ENCODE assay signal across 8 mouse cellular contexts in the genomic region with DNA sequence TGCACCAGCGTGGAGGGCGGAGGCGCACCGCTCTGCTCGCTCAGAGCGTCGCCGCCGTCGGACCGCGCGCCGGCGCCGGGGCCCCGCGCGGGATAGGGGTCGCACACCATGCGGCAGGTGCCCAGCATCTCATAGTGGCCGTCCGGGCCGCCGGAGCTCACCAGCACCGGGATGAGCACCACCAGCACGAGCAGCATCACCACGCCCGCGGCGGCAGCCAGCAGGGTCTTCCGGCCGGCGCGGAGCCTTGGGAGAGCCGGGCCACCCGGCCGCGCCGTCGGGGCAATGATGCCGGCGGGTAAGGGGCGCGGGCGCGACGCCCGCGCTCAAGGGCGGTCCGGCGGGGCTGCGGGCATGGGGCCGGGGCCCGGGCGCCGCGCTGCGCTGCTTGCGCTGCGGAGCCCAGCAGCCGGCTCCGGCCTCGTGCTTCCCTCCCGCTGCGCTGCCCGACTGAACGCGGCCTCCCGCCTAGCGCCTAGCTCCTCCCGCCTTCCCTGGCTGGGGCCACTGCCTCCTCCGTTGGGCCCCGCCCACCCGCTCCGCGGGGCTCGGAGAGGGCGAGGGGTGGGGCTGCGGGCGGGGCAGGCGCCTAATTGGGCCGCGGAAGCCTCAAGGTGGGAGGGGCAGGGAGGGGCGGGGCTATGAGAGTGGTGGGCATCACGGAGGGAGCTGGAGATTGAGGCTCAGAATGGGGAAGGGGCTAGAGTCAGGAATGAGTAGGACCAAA. TPM values are rescaled to one million over a fixed set of nuclear protein-coding genes. Genes with fewer than 3 reads are reported as not detected.
DNase-seq lines count a peak whose midpoint lies in the region; ATAC-seq and TF ChIP-seq lines count a peak whose summit lies in the region.

Gene C1ql1, minus strand, starts transcription at position 424 of the 727 bp plus-strand sequence.

- H3K36me3 ChIP-seq in heart, embryonic 13.5 days, result no peaks in the 10 kb centered on the region
- H3K36me3 ChIP-seq in kidney, embryonic 16.5 days (ENCODE audit: insufficient read depth, low read length), result no peaks in the 10 kb centered on the region
- no peaks in the 10 kb centered on the region for H3K36me3 ChIP-seq in liver, adult 2 months (ENCODE audit: control insufficient read depth, insufficient read depth, low read length)

- H3K9ac ChIP-seq in heart, embryonic 13.5 days, result peak within 1 kb of the TSS; percentile 67
- peak within 1 kb of the TSS; percentile 56 for H3K9ac ChIP-seq in kidney, embryonic 16.5 days (replicated peaks; ENCODE audit: low read length)
- no peak within 1 kb of the TSS for H3K9ac ChIP-seq in liver, adult 2 months (ENCODE audit: low read depth, low read length)

- H3K9me3 ChIP-seq in heart, embryonic 13.5 days, result no peaks in the 10 kb centered on the region
- H3K9me3 ChIP-seq in kidney, embryonic 16.5 days (ENCODE audit: low read length), result no peaks in the 10 kb centered on the region

- peak within 1 kb of the TSS; percentile 73 for H3K4me2 ChIP-seq in heart, embryonic 13.5 days
- peak within 1 kb of the TSS; percentile 68 for H3K4me2 ChIP-seq in kidney, embryonic 16.5 days (replicated peaks; ENCODE audit: low read depth, low read length)

- H3K4me3 ChIP-seq in heart, embryonic 13.5 days, result peak within 1 kb of the TSS; percentile 51
- peak within 1 kb of the TSS; percentile 45 for H3K4me3 ChIP-seq in kidney, embryonic 16.5 days (ENCODE audit: low read length)
- H3K4me3 ChIP-seq in liver, adult 2 months (ENCODE audit: insufficient read depth, low read depth, low read length), result no peak within 1 kb of the TSS

- no peaks in the 10 kb centered on the region for H3K79me2 ChIP-seq in liver, adult 2 months (ENCODE audit: control insufficient read depth, insufficient read depth, low read length)

- peaks cover 100% of the 10 kb centered on the region for H3K27me3 ChIP-seq in heart, embryonic 13.5 days (replicated peaks)
- peaks cover 90% of the 10 kb centered on the region for H3K27me3 ChIP-seq in kidney, embryonic 16.5 days (ENCODE audit: insufficient read depth, low read length)
- H3K27me3 ChIP-seq in liver, adult 2 months (ENCODE audit: control insufficient read depth, insufficient read depth, low read length), result peaks cover 31% of the 10 kb centered on the region

- under 1% methylated on average over 87 of the region's 87 CpGs for WGBS in heart, embryonic 13.5 days
- WGBS in kidney, embryonic 16.5 days, result under 1% methylated on average over 72 of the region's 87 CpGs
- 3% methylated on average over 87 of the region's 87 CpGs for WGBS in liver, adult 2 months

- TF ChIP-seq CTCF in liver, adult 2 months (IDR thresholded peaks at IDR 0.05; ENCODE audit: low read depth, low read length), result no peak

- ATAC-seq in frontal cortex, adult (ENCODE audit: low TSS enrichment), result no peak
- peak; percentile 87 for ATAC-seq in erythroblast, adult 5-6 weeks (replicated peaks; ENCODE audit: low FRiP score, poor library complexity, severe bottlenecking)
- ATAC-seq in heart, embryonic 13.5 days (ENCODE audit: extremely low read depth, insufficient number of reproducible peaks, low FRiP score, low TSS enrichment), result peak; percentile 78; the same call in 1 of the 2 replicates
- ATAC-seq in kidney, embryonic 16.5 days (ENCODE audit: low FRiP score, low TSS enrichment), result peak; percentile 92

- no peak for TF ChIP-seq POLR2A in liver, adult 2 months (IDR thresholded peaks at IDR 0.05; ENCODE audit: extremely low read depth, insufficient read depth, low read length)

- H3K4me1 ChIP-seq in heart, embryonic 13.5 days, result peaks cover 41% of the 10 kb centered on the region
- peaks cover 38% of the 10 kb centered on the region for H3K4me1 ChIP-seq in kidney, embryonic 16.5 days (ENCODE audit: insufficient read depth, low read length)
- H3K4me1 ChIP-seq in liver, adult 2 months (ENCODE audit: control insufficient read depth, insufficient read depth, low read length), result no peaks in the 10 kb centered on the region; the same call in 1 of the 2 replicates

- peak in 1 of 2 experiments; percentile 58 for DNase-seq in frontal cortex, adult 2 months (ENCODE audit: extremely low spot score in 1 of 2, low spot score in 1 of 2)
- DNase-seq in liver, adult 2 months (ENCODE audit: extremely low read depth, low read depth, low spot score), result peak; percentile 25
- DNase-seq in monocyte, adult 2 months (ENCODE audit: low read depth in 1 of 2, low spot score in 2 of 2), result peak; percentile 24 to 43
- DNase-seq in spleen, postnatal 14 days (ENCODE audit: low spot score in 2 of 2), result peak; percentile 51 to 60

- H3K27ac ChIP-seq in heart, embryonic 13.5 days (replicated peaks), result no peak within 1 kb of the TSS
- H3K27ac ChIP-seq in kidney, embryonic 16.5 days (ENCODE audit: low read length), result no peak within 1 kb of the TSS
- no peak within 1 kb of the TSS for H3K27ac ChIP-seq in liver, adult 2 months (replicated peaks; ENCODE audit: insufficient read depth, low read depth, low read length)

RNA-seq across cellular contexts. Expression of gene C1ql1, which starts in this region (rescaled TPM):
- polyA plus RNA-seq in frontal cortex, adult 2 months (2012; rRNA removed), result 20.0 and 24.4 TPM in 2 replicates
- not detected in 2 replicates for total RNA-seq in erythroblast, adult 5-6 weeks (2015; ENCODE audit: low replicate concordance)
- not detected in 2 replicates for total RNA-seq in erythroblast, adult 5-6 weeks (2017; ENCODE audit: low replicate concordance)
- 0.71 and 0.74 TPM in 2 replicates for polyA plus RNA-seq in heart, embryonic 13.5 days (2015; fragmentation: Nextera tagmentation; extraction: Ambion mirVana)
- 2.5 and 3.0 TPM in 2 replicates for polyA plus RNA-seq in kidney, embryonic 16.5 days (2015; fragmentation: Nextera tagmentation; extraction: Ambion mirVana)
- total RNA-seq in liver, adult 2 months (2014; rRNA removed), result 0.27 TPM in 1 of 2 replicates, not detected in the other
- not detected in 2 replicates for polyA plus RNA-seq in liver, adult 2 months (2012; rRNA removed)

Comparison
In these comparisons a context has a peak if more than half of its experiments do, and no peak if none do; other contexts are left out.
1. Peak in ATAC-seq in erythroblast, adult 5-6 weeks; RNA of the gene not detected or under 1 TPM.
2. Peak in ATAC-seq, H3K4me3 ChIP-seq, H3K9ac ChIP-seq and H3K4me2 ChIP-seq in heart, embryonic 13.5 days; RNA of the gene not detected or under 1 TPM.
3. Peak in DNase-seq in liver, adult 2 months; RNA of the gene not detected or under 1 TPM.